Mouse (Mus musculus): Measurements from ENCODE around the gene Phkg2. TPM values are rescaled to one million over a fixed set of nuclear protein-coding genes. Genes with fewer than 3 reads are reported as not detected.
A peak's percentile ranks its signal among the peaks of the same experiment; 100 is the strongest.
"Not testable (repeated sequence)": the region's sequence is repeated elsewhere in the genome, so short reads cannot be mapped to it uniquely, and the experiment has no call there.

The Phkg2 gene
- total RNA-seq, 2 experiments from 2014 or later: 17.7 to 19.0 TPM

- no peak for DNase-seq
- intact Hi-C loops (cut with DNase I): no loop called here
Measured at GRCm38 (mm10) chr7:127600612-127601011, 27.5 kb downstream of the Phkg2 start.

- intact Hi-C loops (cut with DNase I): no loop called here
- no peak for DNase-seq
Measured at GRCm38 (mm10) chr7:127601735-127602134, 28.6 kb downstream of the Phkg2 start.

- DNase-seq: no peak
- intact Hi-C loops (cut with DNase I): no loop called here
Measured at GRCm38 (mm10) chr7:127602903-127603302, 29.8 kb downstream of the Phkg2 start.

GRCm38 (mm10) chr7:127604256-127604655 is 31.1 kb downstream of the Phkg2 start:
- intact Hi-C loops (cut with DNase I): no loop called here
- DNase-seq: no peak

DNA sequence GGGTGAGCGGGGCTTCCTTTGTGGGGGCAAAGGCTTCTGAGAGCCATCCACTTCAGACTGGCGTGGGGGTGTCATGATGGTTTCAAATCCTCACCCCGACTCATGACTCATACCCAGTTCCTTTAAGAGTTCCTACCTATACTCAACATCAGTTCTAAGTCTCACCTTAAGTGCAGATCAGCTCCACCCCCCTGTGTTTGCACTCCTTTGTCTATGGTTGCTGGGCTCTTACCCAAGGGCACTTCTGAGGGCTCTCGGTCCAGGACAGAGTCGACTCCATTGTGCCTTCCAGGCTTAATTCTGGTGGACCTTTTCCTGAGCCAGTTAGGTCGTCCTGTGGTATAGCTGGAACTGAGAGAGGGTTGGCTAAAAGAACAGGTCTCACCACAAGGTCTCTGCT is 34.0 kb downstream of the Phkg2 start:
- DNase-seq: no peak
- intact Hi-C loops (cut with DNase I): no loop called here

- DNase-seq: no peak
- intact Hi-C loops (cut with DNase I): no loop called here
Measured at GRCm38 (mm10) chr7:127611011-127611410, 37.9 kb downstream of the Phkg2 start.

GRCm38 (mm10) chr7:127611561-127611960 is 38.4 kb downstream of the Phkg2 start:
- intact Hi-C loops (cut with DNase I): no loop called here
- no peak for DNase-seq

DNA sequence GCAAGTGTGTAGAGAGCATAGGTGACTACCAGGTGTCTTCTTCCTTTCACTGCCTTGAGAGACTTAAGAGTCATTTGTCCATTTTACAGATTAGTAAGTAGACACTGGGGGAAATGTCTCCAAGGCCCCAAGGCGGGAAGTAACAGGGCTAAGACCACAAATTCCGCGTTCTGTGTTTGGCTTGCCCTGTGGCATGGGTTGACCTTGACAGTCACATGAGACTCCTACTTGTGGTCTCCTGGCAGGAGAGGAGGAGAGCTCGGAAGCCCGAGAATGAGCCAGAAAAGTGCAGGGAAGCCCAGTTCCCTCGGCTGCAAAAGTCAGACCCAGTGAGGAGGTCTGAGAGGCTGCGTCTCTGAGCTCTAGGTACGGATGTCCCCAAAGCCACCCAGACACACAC is 40.4 kb downstream of the Phkg2 start:
- intact Hi-C loops (cut with DNase I): no loop called here
- no peak for DNase-seq

- intact Hi-C loops (cut with DNase I): no loop called here
- DNase-seq: no peak
Measured at GRCm38 (mm10) chr7:127614091-127614490, 41.0 kb downstream of the Phkg2 start.

DNA sequence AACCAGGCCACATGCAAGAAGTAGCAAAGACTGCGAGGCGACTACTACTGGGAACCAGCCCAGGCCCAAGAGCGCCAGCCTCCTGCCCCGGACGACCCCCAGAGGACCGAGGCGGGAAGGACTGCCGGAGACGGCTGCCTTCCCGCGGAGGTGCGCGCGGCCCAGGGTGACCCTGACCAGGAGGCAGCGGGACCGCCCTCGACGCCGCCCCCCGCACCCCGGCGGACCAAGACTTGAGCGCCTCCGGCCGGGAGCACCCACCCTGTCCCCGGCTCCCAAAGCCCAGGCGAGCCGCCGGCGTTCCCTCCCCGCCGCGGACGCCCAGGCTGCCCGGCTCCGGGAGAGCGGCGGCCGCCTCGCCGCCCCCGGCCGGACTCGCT is 41.4 kb downstream of the Phkg2 start:
- peak; percentile 55 to 66 for DNase-seq
- intact Hi-C loops (cut with DNase I): no loop called here

DNA sequence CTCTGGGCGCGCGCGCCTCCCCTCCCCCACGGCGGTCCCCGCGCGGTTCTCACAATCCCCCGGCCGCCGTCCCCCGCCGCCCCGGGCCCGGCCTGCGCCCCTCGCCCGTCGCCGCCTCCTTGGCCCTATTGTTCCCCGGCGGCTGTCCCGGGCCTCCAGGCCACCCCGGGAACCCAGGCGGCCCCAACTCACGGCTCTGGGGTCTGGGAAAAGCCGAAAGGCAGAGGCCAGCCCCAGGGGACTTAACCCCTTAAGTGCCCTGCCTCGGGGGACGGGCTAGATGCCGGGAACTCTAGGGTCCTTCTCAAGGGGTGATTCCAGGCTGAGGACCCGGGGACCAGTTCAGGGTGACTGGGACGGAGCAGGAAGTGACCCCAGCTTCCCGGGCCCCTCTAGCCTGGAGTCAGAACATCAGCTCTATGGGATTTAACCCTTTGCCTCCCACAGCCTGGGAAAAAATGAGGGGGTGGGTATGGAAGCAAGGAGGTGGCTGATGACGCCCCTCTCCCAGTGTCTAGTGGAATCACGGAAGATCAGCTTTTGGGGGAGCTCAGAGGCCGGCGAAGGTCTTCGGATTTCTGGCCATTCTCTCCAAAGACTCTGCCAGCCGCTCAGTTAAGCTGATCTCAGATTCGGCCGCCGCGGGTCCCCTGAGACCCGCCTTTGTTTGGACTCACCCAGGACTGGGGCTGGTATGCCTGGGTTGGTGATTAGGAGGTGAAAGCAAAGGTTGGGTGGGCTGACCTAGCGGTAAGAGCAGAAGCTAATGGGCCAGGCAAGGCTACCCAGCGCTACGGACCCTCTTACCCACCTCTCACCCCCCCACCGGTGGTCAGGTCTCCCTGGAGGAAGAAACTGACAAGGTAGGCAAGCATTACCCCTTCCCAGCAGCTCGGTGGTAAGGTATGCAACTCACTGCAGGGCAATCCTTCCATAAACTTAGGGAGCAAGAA is 42.0 kb downstream of the Phkg2 start, which contains the start of gene Zfp629:
Gene Zfp629, minus strand, starts transcription at position 907 of the 953 bp plus-strand sequence.
- intact Hi-C loops (cut with DNase I): no loop called here
- peak; percentile 67 to 84 for DNase-seq

GRCm38 (mm10) chr7:127616336-127616735 is 43.2 kb downstream of the Phkg2 start:
- no peak for DNase-seq
- intact Hi-C loops (cut with DNase I): no loop called here

- no peak for DNase-seq
- intact Hi-C loops (cut with DNase I): no loop called here
Measured at GRCm38 (mm10) chr7:127616881-127617280, 43.7 kb downstream of the Phkg2 start.

GRCm38 (mm10) chr7:127617962-127618361 is 44.8 kb downstream of the Phkg2 start:
- DNase-seq: no peak
- intact Hi-C loops (cut with DNase I): no loop called here

GRCm38 (mm10) chr7:127618402-127618801 is 45.3 kb downstream of the Phkg2 start:
- intact Hi-C loops (cut with DNase I); DNase-seq: not testable (repeated sequence)

DNA sequence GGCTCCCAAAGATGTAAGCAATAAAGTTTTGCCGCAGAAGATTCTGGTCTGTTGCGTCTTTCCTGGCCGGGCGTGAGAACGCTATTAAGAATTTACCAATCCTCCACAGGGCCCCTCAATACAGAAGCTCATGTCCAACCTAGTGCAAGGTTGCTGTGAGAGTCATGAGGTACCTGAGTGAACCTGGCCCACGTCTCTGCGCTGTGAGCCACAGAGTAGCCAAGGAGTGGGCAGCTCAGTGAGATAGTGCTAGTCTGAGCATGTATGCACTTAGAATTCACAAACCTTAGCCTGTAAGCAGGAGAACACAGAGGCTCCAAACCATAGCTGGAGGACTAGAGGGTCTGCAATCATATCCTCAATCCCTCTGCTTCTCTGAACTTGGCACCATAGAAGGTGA is 52.9 kb downstream of the Phkg2 start:
- no peak for DNase-seq
- intact Hi-C loops (cut with DNase I): no loop called here

- intact Hi-C loops (cut with DNase I): no loop called here
- no peak for DNase-seq
Measured at GRCm38 (mm10) chr7:127626471-127626870, 53.3 kb downstream of the Phkg2 start.

DNA sequence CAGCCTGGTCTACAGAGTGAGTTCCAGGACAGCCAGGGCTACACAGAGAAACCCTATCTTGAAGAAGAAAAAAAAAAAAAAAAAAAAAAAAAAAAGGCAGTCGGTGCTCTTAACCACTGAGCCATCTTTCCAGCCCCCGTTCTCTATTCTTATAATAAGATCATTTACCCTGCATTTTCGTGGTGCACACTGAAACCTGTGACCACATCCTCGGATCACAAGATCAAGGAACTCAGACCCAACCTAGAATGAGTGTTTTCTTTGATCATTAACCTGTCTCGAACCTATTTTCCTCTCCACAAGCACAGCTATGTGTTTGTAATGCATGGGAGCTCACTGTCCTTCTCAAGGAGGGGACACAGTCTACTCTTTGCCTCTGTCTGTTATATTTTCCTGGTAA is 55.5 kb downstream of the Phkg2 start:
- intact Hi-C loops (cut with DNase I): no loop called here
- DNase-seq: no peak

DNA sequence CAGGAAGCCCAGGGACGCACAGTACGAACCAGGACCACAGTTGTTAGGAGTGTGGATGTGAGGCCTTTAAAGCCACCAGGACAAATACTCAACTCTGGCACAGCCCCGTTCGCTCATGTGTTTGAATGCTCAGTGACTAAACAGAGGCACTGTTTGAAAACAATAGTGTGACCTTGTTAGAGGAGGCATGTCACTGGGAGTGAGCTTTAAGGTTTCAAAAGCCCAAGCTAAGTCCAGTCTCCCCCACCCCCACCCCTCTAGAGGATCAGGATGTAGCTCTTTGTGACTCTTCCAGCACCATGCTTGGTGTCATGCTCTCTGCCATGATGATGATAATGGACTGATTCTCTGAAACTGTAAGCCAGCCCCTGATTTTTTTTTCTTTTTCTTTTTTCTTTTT is 58.3 kb downstream of the Phkg2 start:
- intact Hi-C loops (cut with DNase I): no loop called here
- DNase-seq: no peak
